Mouse (Mus musculus): ENCODE results near the gene Tgfb1i1. TPM values are rescaled to one million over a fixed set of nuclear protein-coding genes. Genes with fewer than 3 reads are reported as not detected.

Tgfb1i1 gene
- total RNA-seq (2015; ENCODE audit: low replicate concordance): 0.84 and 1.4 TPM in 2 replicates
- 0.51 TPM in 1 of 2 replicates, not detected in the other for total RNA-seq (2017; ENCODE audit: low replicate concordance)

DNA sequence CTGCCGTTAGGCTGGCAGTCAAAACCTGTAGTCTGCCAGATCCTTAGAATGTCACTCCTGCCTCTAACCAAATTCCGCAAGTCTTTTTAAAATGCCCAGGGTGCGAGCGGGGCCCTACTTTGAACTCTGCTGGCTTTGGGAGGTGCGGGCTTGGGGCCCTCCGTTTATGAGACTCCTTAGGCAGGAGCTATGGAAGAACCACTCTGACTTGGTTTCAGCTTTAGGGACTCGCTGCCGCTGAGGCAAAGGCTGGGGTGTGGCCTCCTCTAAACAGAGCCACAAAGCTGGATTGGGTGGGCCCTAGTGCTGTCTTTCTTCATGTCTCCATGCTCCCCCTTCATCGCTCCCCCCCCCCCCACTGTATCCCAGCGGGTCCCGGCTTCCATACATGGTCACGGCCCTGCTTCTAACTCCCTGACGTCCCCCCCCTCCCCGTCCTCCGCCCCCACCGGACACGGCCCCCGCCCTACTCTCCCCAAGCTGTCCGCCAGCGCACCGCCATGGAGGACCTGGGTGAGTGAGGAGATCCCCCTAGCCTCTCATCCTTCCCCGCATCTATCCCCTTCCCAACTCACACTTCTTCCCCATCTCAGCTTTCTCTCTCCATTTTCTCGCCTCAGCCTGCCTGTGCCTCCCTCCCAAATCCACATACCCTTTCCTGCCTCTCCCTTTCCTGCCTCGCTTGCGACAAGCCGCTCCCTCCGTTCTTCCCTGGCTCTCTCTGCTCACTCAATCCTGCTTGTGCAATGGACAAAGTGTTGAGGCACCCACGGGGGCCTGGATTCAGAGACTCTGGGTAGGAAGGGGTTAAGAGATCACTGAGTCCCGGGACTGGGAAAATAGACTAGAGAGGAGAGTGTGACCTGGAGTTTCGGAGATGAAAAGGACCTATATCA, at the start of gene Tgfb1i1:
TSS of gene Tgfb1i1 (plus strand) at position 317 of the 896 bp plus-strand sequence.
- ATAC-seq (replicated peaks; ENCODE audit: low FRiP score, poor library complexity, severe bottlenecking): peak; percentile 40

DNA sequence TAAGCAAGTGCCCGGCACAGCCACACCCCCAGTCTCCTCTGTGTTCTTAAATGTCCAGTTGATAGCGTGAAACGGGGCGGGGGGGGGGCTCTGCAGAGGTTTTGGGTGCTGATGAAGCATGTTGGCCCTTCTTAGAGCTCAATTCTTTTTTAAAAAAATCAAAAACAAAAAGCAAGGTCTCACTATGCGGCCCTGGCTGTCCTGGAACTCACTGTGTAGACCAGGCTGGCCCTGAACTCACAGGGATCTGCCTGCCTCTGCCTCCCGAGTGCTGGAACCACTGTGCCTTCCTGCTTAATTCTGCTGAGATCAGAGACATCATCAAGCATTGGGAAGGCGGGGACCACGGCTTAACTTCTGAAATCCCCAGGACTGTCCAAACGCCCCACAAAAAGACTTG, 45.0 kb upstream of the Tgfb1i1 start:
- ATAC-seq (replicated peaks; ENCODE audit: low FRiP score, poor library complexity, severe bottlenecking): no peak

DNA sequence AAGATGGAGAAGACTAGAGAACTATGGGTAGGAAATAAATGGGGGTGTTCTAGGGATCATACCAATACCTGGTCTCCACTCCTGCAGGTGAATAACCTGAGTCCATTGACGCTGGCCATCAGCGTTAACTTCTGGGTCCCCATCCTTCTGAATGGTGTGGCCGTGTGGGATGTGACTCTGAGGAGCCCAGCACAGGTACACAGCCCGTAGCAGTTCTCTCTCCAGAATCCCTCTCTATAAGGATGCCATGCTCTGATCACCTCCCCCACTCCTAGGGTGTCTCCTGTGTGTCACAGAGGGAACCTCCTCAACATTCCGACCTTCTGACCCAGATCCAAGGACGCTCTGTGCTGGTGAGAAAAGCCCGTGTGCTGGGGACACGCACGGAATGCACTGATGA, 43.5 kb upstream of the Tgfb1i1 start:
- no peak for ATAC-seq (replicated peaks; ENCODE audit: low FRiP score, poor library complexity, severe bottlenecking)

DNA sequence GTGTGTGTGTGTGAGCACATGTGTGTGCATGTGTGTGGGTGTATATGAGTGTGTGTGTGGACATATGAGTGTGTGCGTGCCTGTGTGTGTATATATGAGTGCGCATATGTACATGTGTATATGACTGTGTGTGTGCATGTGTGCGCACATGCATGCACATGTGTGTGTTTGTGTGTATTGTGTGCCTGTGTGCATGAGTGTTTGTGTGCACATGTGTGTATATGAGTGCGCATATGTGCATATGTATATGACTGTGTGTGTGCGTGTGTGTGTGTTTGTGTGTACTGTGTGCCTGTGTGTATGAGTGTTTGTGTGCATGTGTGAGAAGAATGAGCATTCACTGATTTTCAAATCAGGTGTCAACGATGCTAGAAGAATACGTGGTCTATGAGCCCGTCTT, 42.4 kb upstream of the Tgfb1i1 start:
- no peak for ATAC-seq (replicated peaks; ENCODE audit: low FRiP score, poor library complexity, severe bottlenecking)

DNA sequence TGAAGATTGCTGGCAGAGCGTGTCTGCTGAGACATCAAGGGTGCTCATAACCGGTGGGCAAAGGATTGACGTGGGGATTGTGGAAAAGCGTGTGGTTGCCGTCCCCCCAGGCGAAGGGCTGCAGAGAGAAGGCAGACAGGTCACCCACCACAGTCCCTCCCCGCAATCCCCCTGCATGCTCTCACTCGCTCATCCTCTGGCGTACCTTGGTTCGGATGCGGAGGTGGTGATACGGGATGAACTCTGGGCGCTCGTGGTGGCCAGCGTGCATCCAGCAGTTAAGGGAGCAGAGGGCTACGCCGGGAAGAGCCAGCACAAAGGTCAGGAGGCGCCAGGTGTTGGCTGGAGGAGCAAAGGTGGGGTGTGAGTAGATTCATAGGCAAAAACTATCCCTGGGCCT, 40.9 kb upstream of the Tgfb1i1 start:
- ATAC-seq (replicated peaks; ENCODE audit: low FRiP score, poor library complexity, severe bottlenecking): no peak

DNA sequence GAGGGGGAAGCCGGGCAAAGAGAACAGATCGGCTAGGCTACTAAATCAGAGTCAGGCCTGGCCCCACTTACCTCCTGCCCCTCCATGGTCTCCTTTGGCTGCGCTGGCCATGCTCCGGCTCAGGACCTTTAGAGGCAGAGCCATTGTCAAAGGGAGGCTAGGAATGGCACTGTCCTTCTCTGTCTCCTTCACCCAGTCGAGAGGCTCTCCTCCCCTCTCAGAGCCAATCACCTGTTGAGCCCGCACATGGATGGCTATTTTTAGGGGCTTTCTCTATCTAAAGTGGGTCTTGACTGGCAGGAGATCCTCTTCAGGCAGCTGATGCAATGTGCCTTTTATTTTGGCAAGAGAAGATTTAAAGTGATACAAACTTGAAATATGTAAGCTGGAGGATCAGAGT, 40.5 kb upstream of the Tgfb1i1 start, which contains the start of gene Cox6a2:
TSS of gene Cox6a2 (minus strand) at position 236 of the 400 bp plus-strand sequence.
- ATAC-seq (replicated peaks; ENCODE audit: low FRiP score, poor library complexity, severe bottlenecking): no peak

DNA sequence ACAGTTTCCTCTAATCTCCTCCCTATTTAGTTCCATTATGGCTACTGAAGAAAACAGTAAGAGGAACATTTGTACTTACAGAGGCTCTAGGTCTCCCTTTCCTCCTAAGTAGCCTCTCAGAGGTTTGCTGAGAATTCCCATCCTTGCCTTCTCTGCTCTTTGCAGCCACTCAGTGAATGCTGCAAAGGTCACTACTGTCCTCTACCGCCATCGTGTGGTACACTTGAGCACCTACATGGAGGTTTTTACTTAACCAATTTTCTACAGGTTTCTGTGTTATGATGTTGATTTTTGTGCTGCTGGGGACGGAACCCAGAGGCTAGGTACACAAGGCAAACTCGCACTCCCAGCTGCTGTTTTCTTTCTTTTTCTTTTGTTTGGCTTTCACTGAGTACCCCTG, 38.4 kb upstream of the Tgfb1i1 start:
- 0 out of 2 replicates have a peak, but pooled peaks have one; percentile 68 for ATAC-seq (replicated peaks; ENCODE audit: low FRiP score, poor library complexity, severe bottlenecking)

DNA sequence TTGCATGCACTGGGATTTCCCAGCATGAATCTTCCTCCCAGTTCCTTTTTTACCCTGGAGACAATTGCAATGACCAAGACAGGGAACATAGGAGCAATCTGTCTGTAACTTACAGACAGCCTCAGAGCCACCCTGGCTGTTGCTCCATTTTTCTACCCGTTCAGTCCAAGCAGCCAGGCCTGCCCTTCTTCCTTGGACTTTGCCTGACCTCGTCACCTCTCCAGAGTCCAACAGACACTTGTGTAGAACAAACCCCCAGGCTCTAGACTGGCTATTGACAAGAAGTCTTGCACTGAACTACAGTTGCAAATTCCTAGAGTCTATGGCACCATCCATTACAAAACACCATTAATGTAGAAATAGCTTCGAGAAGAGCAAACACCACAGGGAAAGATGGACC, 36.8 kb upstream of the Tgfb1i1 start:
- no peak for ATAC-seq (replicated peaks; ENCODE audit: low FRiP score, poor library complexity, severe bottlenecking)

DNA sequence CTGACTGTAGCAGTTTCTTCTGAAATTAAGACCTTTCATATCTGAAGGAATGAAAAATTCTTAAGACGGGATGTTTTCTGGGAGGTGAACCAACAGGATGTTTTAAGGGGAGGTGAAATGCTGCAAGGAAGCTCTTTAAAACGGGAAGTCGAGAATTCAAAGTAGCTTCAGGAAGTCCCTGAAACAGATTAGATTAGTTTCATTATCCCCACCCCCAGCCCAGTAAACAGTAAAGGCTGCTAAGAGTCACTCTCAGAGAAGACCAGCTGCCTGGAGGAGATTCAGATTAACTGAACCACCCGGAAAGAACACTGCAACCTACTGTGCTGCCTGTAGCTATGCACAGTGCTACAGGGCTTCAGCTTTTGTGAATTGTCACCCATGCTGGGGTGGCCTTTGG, 26.7 kb upstream of the Tgfb1i1 start:
- ATAC-seq (replicated peaks; ENCODE audit: low FRiP score, poor library complexity, severe bottlenecking): no peak

DNA sequence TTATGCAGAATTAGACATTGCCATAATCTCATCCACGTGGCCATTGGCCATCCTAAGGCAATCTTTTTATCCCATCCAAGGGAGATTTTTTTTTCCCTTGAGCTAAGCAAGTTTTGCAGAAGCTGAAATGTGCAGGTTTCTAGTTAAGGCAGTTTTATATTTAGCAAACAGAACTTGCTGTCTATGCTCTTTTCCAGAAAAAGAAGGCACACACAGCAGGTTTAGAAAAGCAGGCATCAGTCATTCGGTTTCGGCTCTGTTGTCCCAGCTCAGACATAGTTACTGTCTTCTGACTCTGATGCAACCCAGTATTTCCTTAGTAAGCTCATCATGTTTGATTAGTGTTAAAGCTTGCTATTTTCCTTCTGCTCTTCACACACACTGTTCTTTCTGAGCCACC, 25.7 kb upstream of the Tgfb1i1 start:
- ATAC-seq (replicated peaks; ENCODE audit: low FRiP score, poor library complexity, severe bottlenecking): no peak

DNA sequence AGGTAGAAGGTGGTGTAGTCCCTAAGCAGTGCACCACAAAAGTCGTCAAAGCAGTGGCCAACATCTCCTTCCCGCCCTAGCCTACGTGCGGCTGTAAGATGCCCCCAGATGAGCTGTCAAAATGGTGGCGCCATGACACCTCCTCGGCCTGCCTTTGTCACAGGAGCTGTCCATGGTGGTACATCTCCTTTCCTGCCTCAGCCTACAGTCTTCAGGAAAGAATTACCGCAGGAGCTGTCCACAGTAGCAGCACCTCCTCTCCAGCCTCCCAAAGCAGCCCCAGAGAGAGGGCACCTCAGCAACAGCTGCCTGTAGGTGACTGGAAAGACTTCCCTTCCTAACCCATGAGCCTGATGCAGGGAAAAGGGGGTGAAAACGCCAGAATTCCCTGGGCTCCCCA, 14.9 kb upstream of the Tgfb1i1 start:
- no peak for ATAC-seq (replicated peaks; ENCODE audit: low FRiP score, poor library complexity, severe bottlenecking)

DNA sequence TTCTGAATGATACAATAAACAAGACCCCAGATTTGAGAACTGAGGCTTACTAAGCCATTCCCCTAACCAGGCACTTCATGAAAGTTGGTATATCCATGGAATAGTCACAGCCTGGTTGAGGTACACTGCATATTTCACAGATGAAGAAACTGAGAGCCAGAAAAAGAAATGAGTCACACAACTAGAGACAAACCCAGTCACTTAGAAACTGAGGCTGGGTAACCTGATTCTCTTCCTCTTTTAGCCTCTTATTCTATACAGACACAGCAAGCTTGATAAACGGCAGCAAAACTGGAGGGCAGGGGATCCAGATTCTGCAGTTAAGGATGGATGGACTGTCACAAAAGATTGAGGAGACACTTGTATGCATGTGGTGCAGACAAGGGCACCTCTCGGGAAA, 11.8 kb upstream of the Tgfb1i1 start:
- ATAC-seq (replicated peaks; ENCODE audit: low FRiP score, poor library complexity, severe bottlenecking): no peak

DNA sequence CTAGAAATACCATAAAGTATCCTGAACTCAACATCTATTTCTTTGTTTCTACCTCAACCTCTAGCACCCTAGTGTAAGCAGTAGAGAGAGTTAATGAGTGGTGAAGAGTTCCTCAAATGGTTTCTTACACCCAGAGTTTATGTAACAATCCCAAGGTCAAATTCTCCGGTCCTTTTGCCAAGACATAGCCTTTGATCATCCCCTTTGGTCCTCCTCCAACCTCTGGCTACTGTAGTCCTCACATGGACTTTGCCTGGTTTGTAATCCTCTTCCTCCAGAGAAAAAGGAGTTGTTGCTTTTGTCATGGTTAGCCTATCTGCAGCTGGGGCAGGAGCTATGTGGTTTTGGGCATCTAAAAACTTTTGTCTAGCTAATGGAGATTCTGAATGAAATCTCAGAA, 11.1 kb upstream of the Tgfb1i1 start:
- no peak for ATAC-seq (replicated peaks; ENCODE audit: low FRiP score, poor library complexity, severe bottlenecking)

DNA sequence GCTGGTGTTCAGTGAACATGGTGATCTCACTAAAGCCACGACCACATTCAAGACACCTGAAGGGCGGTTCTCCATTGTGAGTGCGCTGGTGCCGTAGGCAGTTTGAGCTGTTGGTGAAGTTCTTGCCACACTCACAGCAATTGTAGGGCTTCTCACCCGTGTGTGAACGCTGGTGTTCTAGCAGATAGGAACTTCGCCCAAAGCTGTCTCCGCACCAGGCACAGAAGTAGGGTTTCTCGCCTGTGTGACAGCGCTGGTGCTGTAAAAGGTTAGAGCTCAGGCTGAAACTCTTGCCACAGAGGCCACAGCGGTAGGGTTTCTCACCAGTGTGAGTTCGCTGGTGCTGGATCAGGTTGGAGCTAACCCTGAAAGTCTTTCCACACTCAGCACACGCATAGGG, 10.2 kb upstream of the Tgfb1i1 start:
- ATAC-seq (replicated peaks; ENCODE audit: low FRiP score, poor library complexity, severe bottlenecking): no peak

DNA sequence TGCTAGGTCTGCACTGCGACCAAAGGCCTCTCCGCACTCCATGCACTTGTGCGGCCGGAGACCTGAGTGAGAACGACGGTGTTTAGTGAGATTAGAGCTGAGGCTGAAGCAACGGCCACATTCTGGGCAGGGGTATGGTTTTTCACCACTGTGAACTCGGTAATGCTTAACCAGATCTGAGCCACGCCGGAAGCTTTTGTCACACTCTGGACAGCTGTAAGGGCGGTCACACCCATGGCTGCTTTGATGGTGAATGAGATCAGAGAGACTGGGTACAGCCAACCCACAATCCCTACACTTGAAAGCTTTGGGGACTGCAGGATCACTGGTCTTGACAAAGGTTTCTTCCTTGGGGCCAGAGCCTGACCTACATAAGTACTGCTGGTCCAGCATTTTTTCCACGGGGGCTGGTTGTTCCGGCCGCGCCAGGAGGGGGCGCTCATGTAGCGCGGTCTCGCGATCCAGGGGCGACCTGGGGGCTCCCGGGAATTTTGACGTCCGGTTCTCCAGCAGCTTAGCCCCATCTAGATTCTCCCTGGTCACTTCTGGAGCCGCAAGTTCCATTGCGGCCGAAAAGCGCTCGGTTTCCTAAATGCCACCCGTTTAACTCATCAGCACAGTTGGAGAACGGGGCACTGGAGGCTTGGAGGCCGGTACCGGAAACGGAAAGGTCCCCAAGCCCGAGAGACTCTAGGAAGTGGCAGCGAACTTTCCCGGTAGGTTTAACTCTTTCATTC, 9.6 kb upstream of the Tgfb1i1 start, which contains the start of gene Armc5:
TSS of gene Armc5 (plus strand) at position 487 of the 737 bp plus-strand sequence.
- peak; percentile 44 for ATAC-seq (replicated peaks; ENCODE audit: low FRiP score, poor library complexity, severe bottlenecking)

DNA sequence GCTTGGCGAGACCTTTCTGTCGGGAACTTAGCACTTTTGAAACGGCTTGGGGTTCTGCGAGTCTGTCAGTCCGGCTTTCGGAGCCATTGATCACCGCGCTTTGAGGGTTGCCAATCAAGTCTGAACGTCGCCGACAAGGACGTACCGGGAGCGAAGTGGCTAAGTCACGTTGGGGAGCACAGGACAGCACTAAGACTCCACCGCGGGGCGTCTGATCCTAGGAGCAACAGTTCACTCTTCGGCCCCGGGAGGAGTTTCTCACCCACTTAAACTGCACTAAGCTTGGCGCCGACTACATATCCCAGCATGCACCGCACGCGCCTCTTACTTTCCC, 9.1 kb upstream of the Tgfb1i1 start:
- ATAC-seq (replicated peaks; ENCODE audit: low FRiP score, poor library complexity, severe bottlenecking): no peak

DNA sequence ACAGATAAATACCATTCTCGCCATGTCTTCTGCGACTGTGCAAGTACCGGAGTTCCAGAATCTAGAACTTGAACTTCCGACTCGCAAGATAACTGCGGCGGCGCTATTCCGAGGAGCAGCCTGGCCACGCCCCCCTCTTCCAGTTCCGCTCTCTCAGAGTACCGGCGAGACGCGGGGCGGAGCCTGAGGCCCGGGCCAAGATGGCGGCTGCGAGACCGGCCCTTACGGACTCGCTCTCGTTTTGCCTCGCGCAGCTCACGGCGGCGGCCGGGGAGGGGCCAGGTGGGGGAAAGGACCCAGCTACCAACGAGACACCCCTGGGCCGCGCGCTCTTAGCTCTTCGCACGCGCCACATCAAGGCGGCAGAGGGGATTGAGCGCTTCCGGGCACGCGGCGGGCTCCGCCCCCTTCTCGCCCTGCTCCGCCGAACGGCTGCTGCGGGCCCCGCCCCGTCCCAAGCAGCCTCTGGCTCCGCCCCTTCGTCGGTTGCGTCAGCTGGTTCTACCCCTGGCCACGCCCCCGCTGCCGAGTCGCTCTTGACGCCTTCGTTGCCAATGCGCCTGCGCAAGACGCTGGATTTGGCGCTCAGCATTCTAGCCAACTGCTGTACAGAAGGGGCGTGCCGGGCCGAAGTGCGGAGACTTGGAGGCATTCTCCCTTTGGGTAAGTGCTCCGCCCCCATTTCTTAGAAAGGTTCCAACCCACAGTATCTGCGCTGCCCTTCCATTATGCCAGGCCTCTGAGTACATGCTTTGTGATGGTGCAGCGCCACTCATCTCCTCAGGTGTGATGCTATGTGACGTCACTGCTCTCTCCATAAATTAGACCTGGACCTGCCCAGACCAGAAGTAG, 8.5 kb upstream of the Tgfb1i1 start, which contains the start of gene 9130023H24Rik:
TSS of gene 9130023H24Rik (minus strand) at position 105 of the 852 bp plus-strand sequence.
- peak; percentile 79 for ATAC-seq (replicated peaks; ENCODE audit: low FRiP score, poor library complexity, severe bottlenecking)

DNA sequence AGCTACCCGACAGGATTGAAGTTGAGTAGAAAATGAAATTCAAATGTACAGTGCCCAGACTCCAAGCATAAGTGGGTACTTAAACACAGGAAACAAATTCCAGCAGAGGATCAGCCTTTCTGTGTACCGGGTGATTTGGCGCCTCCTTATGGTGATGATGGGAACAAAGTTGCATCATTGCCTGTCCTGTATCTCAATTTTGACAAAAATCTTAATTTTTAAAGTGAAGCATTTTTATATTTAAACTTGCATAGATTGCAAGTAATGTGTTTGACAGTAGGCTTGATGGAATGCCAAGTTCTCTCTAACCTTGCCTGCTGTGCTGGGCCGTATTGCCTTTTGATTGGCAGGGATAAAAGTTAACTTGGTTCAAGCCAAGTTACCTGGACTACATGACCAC, 7.6 kb upstream of the Tgfb1i1 start:
- 0 out of 2 replicates have a peak, but pooled peaks have one; percentile 41 for ATAC-seq (replicated peaks; ENCODE audit: low FRiP score, poor library complexity, severe bottlenecking)

DNA sequence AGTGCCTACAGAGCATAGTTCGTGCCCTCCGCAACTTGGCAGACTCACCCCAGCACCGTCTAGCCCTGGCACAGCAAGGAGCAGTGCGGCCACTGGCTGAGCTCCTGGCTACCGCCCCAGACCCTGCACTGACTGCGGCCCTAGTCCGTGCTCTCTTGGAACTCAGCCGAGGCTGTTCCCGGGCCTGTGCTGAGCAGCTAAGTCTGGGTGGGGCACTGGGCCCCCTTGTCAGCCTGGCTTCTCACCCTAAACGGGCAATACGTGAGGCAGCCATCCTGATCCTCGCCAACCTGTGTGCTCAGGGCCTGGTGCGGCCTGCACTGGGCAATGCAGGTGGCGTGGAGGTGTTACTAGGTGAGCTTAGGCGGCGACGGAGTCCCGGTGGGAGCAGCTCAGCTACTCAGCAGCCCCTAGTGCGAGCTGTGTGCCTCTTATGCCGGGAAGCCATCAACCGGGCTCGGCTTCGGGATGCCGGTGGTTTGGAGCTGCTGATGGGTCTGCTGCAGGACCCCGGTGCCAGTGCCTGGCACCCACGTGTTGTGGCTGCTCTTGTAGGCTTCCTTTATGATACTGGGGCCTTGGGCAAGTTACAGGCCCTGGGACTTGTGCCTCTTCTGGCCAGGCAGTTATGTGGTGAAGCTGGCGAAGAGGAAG, 6.4 kb upstream of the Tgfb1i1 start:
- ATAC-seq (replicated peaks; ENCODE audit: low FRiP score, poor library complexity, severe bottlenecking): no peak
